Mouse (Mus musculus): ENCODE measurements around the gene Dus3l. TPM values are rescaled to one million over a fixed set of nuclear protein-coding genes. Genes with fewer than 3 reads are reported as not detected.
A peak's percentile ranks its signal among the peaks of the same experiment; 100 is the strongest.

The Dus3l gene
- total and polyA plus RNA-seq, 3 experiments, result 38.9 to 70.5 TPM; not detected in 1

DNA sequence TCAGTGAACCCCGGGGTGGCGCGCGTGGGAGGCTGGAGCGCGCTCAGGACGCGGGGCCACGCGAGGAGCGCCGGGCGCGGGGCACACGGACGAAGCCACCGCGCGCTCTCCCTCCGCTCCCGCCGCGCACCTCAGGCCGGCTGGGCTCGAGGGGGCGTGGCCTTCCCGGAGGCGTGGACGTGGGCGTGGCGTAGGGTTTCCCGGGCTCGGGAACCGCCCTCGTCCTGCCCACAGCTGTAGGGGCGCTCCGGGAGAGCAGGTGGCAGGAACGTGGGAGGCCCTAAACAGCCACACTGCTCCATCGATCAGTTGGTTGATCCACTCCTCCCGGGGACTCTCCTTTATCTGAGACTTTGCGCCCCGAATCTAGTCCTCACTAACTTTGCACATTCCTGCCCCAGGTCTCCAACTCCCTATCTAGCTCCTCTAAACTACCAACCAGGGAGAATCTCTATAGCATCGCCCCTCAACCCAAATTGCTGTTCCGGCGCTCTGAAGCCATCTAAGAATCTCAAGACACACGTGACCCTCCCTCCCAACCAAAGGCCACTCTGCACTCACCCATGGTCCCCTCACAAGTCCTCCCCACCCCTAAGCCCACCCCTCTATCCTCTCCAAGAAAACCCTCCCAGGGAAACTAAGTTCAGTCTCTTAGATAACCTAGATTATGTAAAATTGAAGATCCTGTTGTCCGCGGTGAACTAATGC lies 7.0 kb upstream of the Dus3l start, which contains the start of gene Nrtn:
Nrtn (minus strand) TSS at position 115 of the 708 bp plus-strand sequence.
- H3K27me3 ChIP-seq (ENCODE audit: control insufficient read depth in 1 of 2, insufficient read depth in 2 of 2, low read length in 2 of 2), result no peaks in the 10 kb centered on the region
- peaks cover 0 to 17% of the 10 kb centered on the region in 2 experiments; a peak in 3 of 4 replicates for H3K4me1 ChIP-seq (ENCODE audit: control insufficient read depth in 1 of 2, insufficient read depth in 2 of 2, low read length in 2 of 2)
- no peaks in the 10 kb centered on the region for H3K9me3 ChIP-seq (replicated peaks; ENCODE audit: insufficient read depth, low read length)
- H3K36me3 ChIP-seq (ENCODE audit: control insufficient read depth in 1 of 2, insufficient read depth in 2 of 2, low read length in 2 of 2), result peaks cover 0 to 6% of the 10 kb centered on the region in 2 experiments; a peak in 2 of 4 replicates
- TF ChIP-seq GABPA (IDR thresholded peaks at IDR 0.05; ENCODE audit: low read depth, low read length), result no peak
- TF ChIP-seq KAT2A (conservative IDR thresholded peaks at IDR 0.05; ENCODE audit: low read depth, low read length), result no peak
- no peak; the same call in 1 of the 2 replicates for TF ChIP-seq MAZ (IDR thresholded peaks at IDR 0.05; ENCODE audit: low read depth, low read length)
- TF ChIP-seq MYB (IDR thresholded peaks at IDR 0.05; ENCODE audit: low read depth, low read length), result no peak
- peak; percentile 11; the same call in 1 of the 2 replicates for TF ChIP-seq TCF12 (IDR thresholded peaks at IDR 0.05; ENCODE audit: low read depth, low read length)
- no peak for TF ChIP-seq CTCF (IDR thresholded peaks at IDR 0.05 in 2 of 3, conservative IDR thresholded peaks at IDR 0.05 in 1 of 3; ENCODE audit: control insufficient read depth in 1 of 3, insufficient read depth in 1 of 3, low read depth in 2 of 3, low read length in 3 of 3, poor library complexity in 1 of 3, severe bottlenecking in 1 of 3)
- TF ChIP-seq GATA1 (IDR thresholded peaks at IDR 0.05; ENCODE audit: low read depth, low read length), result no peak
- no peak for TF ChIP-seq MEF2A (IDR thresholded peaks at IDR 0.05; ENCODE audit: extremely low read depth, insufficient replicate concordance, low read depth, low read length, poor library complexity, severe bottlenecking)
- TF ChIP-seq UBTF (IDR thresholded peaks at IDR 0.05; ENCODE audit: borderline replicate concordance, insufficient read depth, low read depth, low read length), result no peak
- TF ChIP-seq BHLHE40 (IDR thresholded peaks at IDR 0.05; ENCODE audit: borderline replicate concordance, low read depth, low read length), result no peak
- no peak for TF ChIP-seq USF2 (IDR thresholded peaks at IDR 0.05; ENCODE audit: borderline replicate concordance in 1 of 2, insufficient read depth in 1 of 2, low read depth in 1 of 2, low read length in 2 of 2)
- TF ChIP-seq POLR2AphosphoS2 (IDR thresholded peaks at IDR 0.05; ENCODE audit: low read length), result no peak
- peak; percentile 24; the same call in 1 of the 2 replicates for TF ChIP-seq SIN3A (IDR thresholded peaks at IDR 0.05; ENCODE audit: low read length)
- TF ChIP-seq MYC (IDR thresholded peaks at IDR 0.05; ENCODE audit: low read depth, low read length), result peak; percentile 15; the same call in 1 of the 2 replicates
- TF ChIP-seq RAD21 (IDR thresholded peaks at IDR 0.05; ENCODE audit: low read depth, low read length), result no peak
- no peak for TF ChIP-seq ZNF384 (IDR thresholded peaks at IDR 0.05; ENCODE audit: low read depth, low read length)
- 0 out of 4 replicates have a peak, but pooled peaks of 1 of the 2 experiments have one; percentile 5 for TF ChIP-seq EP300 (IDR thresholded peaks at IDR 0.05; ENCODE audit: low read depth in 1 of 2, low read length in 2 of 2)
- no peak for TF ChIP-seq ZC3H11A (IDR thresholded peaks at IDR 0.05; ENCODE audit: low read depth, low read length)
- TF ChIP-seq USF1 (IDR thresholded peaks at IDR 0.05; ENCODE audit: low read depth, low read length), result peak; percentile 63
- TF ChIP-seq MAX (IDR thresholded peaks at IDR 0.05; ENCODE audit: low read length), result peak; percentile 21; the same call in 1 of the 2 replicates
- no peak for TF ChIP-seq TAL1 (IDR thresholded peaks at IDR 0.05; ENCODE audit: low read length)
- peak; percentile 49 to 64; a peak in 2 of 4 replicates for TF ChIP-seq POLR2A (IDR thresholded peaks at IDR 0.05; ENCODE audit: control insufficient read depth in 1 of 2, insufficient read depth in 1 of 2, low read depth in 1 of 2, low read length in 2 of 2, poor library complexity in 1 of 2)
- peak; percentile 31 for TF ChIP-seq NELFE (IDR thresholded peaks at IDR 0.05; ENCODE audit: low read depth, low read length)
- 0 out of 2 replicates have a peak, but pooled peaks have one; percentile 27 for TF ChIP-seq NRF1 (IDR thresholded peaks at IDR 0.05; ENCODE audit: insufficient read depth, low read depth, low read length, poor library complexity, severe bottlenecking)
- TF ChIP-seq ZMIZ1 (IDR thresholded peaks at IDR 0.05; ENCODE audit: low read depth, low read length), result no peak
- TF ChIP-seq JUND (IDR thresholded peaks at IDR 0.05; ENCODE audit: low read depth, low read length), result no peak
- TF ChIP-seq ELF1 (IDR thresholded peaks at IDR 0.05; ENCODE audit: low read depth, low read length), result no peak
- no peak for TF ChIP-seq TBP (IDR thresholded peaks at IDR 0.05; ENCODE audit: low read depth, low read length)
- TF ChIP-seq MXI1 (IDR thresholded peaks at IDR 0.05; ENCODE audit: low read depth, low read length), result 0 out of 2 replicates have a peak, but pooled peaks have one; percentile 4
- TF ChIP-seq E2F4 (IDR thresholded peaks at IDR 0.05; ENCODE audit: borderline replicate concordance, low read depth, low read length), result 0 out of 2 replicates have a peak, but pooled peaks have one; percentile 27
- peak within 1 kb of the TSS; percentile 67 for H3K9ac ChIP-seq (ENCODE audit: control insufficient read depth, low read depth, low read length, poor library complexity, severe bottlenecking)
- H3K79me2 ChIP-seq (ENCODE audit: control insufficient read depth, insufficient read depth, low read length, poor library complexity), result no peaks in the 10 kb centered on the region; the same call in 1 of the 2 replicates
- H3K27ac ChIP-seq (ENCODE audit: control insufficient read depth, low read depth, low read length), result peak within 1 kb of the TSS; percentile 31
- DNase-seq (ENCODE audit: low read depth, low spot score), result peak; percentile 84
- peak within 1 kb of the TSS; percentile 47 to 71 for H3K4me3 ChIP-seq (ENCODE audit: control insufficient read depth in 1 of 2, insufficient read depth in 1 of 2, low read depth in 2 of 2, low read length in 2 of 2)

Data from MEL (cell line).